Mouse (Mus musculus) olfactory bulb, adult 2 months (tissue): ENCODE data around the gene Slc2a6. TPM values are rescaled to one million over a fixed set of nuclear protein-coding genes. Genes with fewer than 3 reads are reported as not detected.

Source experiments
- H3K27ac ChIP-seq: fragments of 200-500 bp; 2 replicates; pipeline ENCODE4 v1.5.1; 2012; ENCODE audit warnings: low read depth, low read length; ENCODE audit not compliant: insufficient read depth
- H3K4me1 ChIP-seq: fragments of 200-500 bp; 2 replicates; pipeline ENCODE4 v1.6.1; 2012; ENCODE audit warnings: low read length; ENCODE audit not compliant: control insufficient read depth, insufficient read depth
- H3K4me3 ChIP-seq: fragments of 200-500 bp; 2 replicates; pipeline ENCODE4 v1.5.1; 2012; ENCODE audit warnings: mild to moderate bottlenecking, low read depth, low read length, moderate library complexity; ENCODE audit not compliant: insufficient read depth
- CTCF ChIP-seq: fragments of 200-500 bp; IDR thresholded peaks from 2 replicates; pipeline ENCODE4 v1.5.1; 2012; ENCODE audit warnings: low read depth, mild to moderate bottlenecking, low read length, moderate library complexity; ENCODE audit not compliant: insufficient read depth
- POLR2A ChIP-seq: fragments of 200-500 bp; IDR thresholded peaks from 2 replicates; pipeline ENCODE4 v1.6.1; 2012; ENCODE audit warnings: mild to moderate bottlenecking, low read depth, low read length, moderate library complexity; ENCODE audit not compliant: insufficient read depth
- WGBS: fragments of 180-500 bp; shearing (Covaris S2); methylation state at CpG from one replicate; pipeline ENCODE4 v1.1.7; 2018; 5-methylcytosine and 5-hydroxymethylcytosine counted together
- polyA plus RNA-seq: library from polyadenylated mRNA; stranded (reverse); fragments of >200 nt; gene quantifications from 2 replicates; pipeline ENCODE4 v1.2.4, GENCODE M21; 2012; ENCODE audit warnings: low replicate concordance; ENCODE audit not compliant: missing spikeins, insufficient read depth, insufficient read length

The Slc2a6 gene
- polyA plus RNA-seq, 1 experiment = not detected

- 80% methylated on average over 1 of the region's 1 CpGs for WGBS
- no peaks in the 10 kb centered on the region for H3K4me1 ChIP-seq
- TF ChIP-seq CTCF (no peak), POLR2A (no peak)
Observed at GRCm38 (mm10) chr2:26997498-26997897, 30.3 kb downstream of the Slc2a6 start.

GRCm38 (mm10) chr2:26993936-26994335, 33.9 kb downstream of the Slc2a6 start:
- H3K27ac ChIP-seq = no peak overlapping the region
- no peak overlapping the region for H3K4me3 ChIP-seq
- WGBS = 84% methylated on average over 3 of the region's 3 CpGs
- no peak for TF ChIP-seq POLR2A
- no peak for TF ChIP-seq CTCF
- no peaks in the 10 kb centered on the region for H3K4me1 ChIP-seq

More at GRCm38 (mm10) chr2:26997498-26997897, 30.3 kb downstream of the Slc2a6 start:
- Histone ChIP-seq H3K4me3 (no peak overlapping the region), H3K27ac (no peak overlapping the region)

DNA sequence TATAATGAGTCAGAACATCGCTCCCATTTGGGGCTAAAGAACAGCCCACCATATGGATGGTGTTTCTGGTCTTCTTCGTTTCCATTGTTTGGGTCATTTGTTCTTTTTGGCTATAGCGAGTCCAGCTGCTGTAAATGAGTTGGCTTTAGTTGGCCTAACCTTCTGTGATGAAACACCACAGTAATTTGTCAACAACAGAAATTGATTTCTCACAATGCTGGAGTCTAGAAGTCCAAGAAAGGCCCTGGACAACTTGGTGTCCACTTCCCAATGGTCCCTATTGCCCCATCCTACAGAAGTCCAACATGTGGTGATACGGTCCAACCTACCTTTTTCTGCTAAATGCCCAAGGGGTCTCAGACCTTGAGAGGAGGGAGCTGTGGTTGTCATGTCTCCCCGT, 43.2 kb downstream of the Slc2a6 start:
- 85% methylated on average over 5 of the region's 5 CpGs for WGBS
- no peak overlapping the region for H3K27ac ChIP-seq
- TF ChIP-seq CTCF (no peak), POLR2A (no peak)
- no peak overlapping the region for H3K4me3 ChIP-seq
- no peaks in the 10 kb centered on the region for H3K4me1 ChIP-seq

DNA sequence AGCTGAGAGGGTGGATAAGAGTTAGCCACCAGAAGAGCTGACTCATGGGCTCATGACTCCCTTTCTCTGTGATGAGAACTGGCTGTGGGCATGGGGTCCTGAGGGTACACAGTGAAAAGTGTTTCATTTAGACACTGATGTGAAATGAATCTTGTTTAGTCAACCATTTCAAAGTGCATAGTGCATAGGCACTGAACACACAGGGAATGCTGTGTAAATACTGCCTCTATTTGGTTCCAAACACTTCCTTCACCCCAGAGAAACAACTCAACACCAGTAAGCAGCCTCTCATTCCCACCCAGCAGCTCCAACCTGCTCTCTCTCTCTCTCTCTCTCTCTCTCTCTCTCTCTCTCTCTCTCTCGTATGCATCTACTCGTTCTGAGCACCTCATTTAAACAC, 43.6 kb downstream of the Slc2a6 start:
- Histone ChIP-seq H3K4me1 (no peaks in the 10 kb centered on the region), H3K4me3 (no peak overlapping the region), H3K27ac (no peak overlapping the region)
- WGBS = 67% methylated on average over 2 of the region's 2 CpGs
- TF ChIP-seq POLR2A (no peak), CTCF (no peak)

DNA sequence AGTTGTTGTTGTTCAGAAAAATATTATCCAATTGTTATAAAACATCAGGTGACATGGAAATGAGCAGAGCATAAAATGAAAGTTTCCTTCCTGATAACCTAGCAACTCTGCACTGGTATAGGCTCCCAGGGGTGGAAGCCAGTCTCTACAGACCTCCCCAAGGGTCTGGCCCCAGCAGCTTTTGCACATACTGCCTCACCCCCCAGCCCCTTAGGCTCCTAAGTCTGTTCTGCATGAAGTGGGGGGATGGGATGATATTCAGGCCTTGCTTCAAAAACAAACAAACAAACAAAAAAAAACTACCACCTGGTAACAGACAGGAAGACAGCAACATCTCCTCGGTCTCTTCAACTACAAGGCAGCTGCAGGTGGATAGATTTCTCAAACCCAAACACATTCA, 47.4 kb downstream of the Slc2a6 start:
- no peaks in the 10 kb centered on the region for H3K4me1 ChIP-seq
- 88% methylated on average over 1 of the region's 1 CpGs for WGBS
- H3K4me3 ChIP-seq = no peak overlapping the region
- TF ChIP-seq POLR2A (no peak), CTCF (no peak)
- no peak overlapping the region for H3K27ac ChIP-seq

GRCm38 (mm10) chr2:26973960-26974359, 53.8 kb downstream of the Slc2a6 start:
- no peaks in the 10 kb centered on the region for H3K4me1 ChIP-seq
- no peak for TF ChIP-seq POLR2A
- no peak for TF ChIP-seq CTCF
- no peak overlapping the region for H3K27ac ChIP-seq
- no peak overlapping the region for H3K4me3 ChIP-seq
- WGBS = 43% methylated on average over 4 of the region's 4 CpGs

DNA sequence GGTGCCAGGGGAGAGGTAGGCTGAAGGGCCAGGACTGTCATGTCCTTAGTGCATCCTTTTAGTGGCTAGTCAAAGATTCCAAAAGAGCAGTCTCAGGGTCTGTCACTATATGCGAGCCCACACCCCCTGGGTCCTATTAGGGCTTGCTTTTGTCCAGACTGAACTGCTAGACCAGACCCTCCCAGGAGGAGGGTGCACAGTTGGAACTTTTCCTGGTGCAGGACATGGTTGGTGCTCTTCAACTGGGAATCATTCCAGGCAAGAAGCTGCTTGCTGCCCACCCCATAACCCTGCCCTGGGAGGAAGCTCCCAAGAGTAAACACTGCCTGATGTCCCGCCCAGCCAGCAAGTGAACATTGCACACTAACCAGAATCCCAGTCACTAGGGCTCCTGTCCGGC, 54.7 kb downstream of the Slc2a6 start, which contains the start of gene Adamts13:
Adamts13 (plus strand) TSS at position 301 of the 400 bp plus-strand sequence.
- TF ChIP-seq CTCF (no peak), POLR2A (no peak)
- no peak within 1 kb of the TSS for H3K4me3 ChIP-seq
- no peaks in the 10 kb centered on the region for H3K4me1 ChIP-seq
- H3K27ac ChIP-seq = no peak within 1 kb of the TSS
- 61% methylated on average over 3 of the region's 3 CpGs for WGBS

Other genes starting within 250 kb of the Slc2a6 start
- gene Abo, start 163.0 kb downstream of the Slc2a6 start, polyA plus RNA-seq = not detected in 2 replicates
- not detected in 2 replicates for gene Surf6, start 125.1 kb downstream of the Slc2a6 start, polyA plus RNA-seq
- gene Med22, start 117.3 kb downstream of the Slc2a6 start, polyA plus RNA-seq = not detected in 2 replicates
- gene Rpl7a, start 117.2 kb downstream of the Slc2a6 start, polyA plus RNA-seq = not detected in 2 replicates
- not detected in 2 replicates for gene Surf2, start 111.6 kb downstream of the Slc2a6 start, polyA plus RNA-seq
- not detected in 2 replicates for gene Surf1, start 111.5 kb downstream of the Slc2a6 start, polyA plus RNA-seq
- gene Surf4, start 94.1 kb downstream of the Slc2a6 start, polyA plus RNA-seq = not detected in 2 replicates
- not detected in 2 replicates for gene Stkld1, start 94.0 kb downstream of the Slc2a6 start, polyA plus RNA-seq
- gene Rexo4, start 63.6 kb downstream of the Slc2a6 start, polyA plus RNA-seq = not detected in 2 replicates
- not detected in 2 replicates for gene Adamts13, start 54.6 kb downstream of the Slc2a6 start, polyA plus RNA-seq
- gene Cacfd1, start 18.1 kb downstream of the Slc2a6 start, polyA plus RNA-seq = not detected in 2 replicates
- not detected in 2 replicates for gene Mymk, start 44.2 kb upstream of the Slc2a6 start, polyA plus RNA-seq
- gene Adamtsl2, start 51.4 kb upstream of the Slc2a6 start, polyA plus RNA-seq = not detected in 2 replicates
- 155 TPM in 1 of 2 replicates, not detected in the other for gene Fam163b, start 114.5 kb upstream of the Slc2a6 start, polyA plus RNA-seq
- gene Dbh, start 137.2 kb upstream of the Slc2a6 start, polyA plus RNA-seq = not detected in 2 replicates
- not detected in 2 replicates for gene Sardh, start 220.3 kb upstream of the Slc2a6 start, polyA plus RNA-seq